Mouse (Mus musculus) erythroid progenitor cell, adult 5-6 weeks (primary cell): ENCODE measurements around the gene Tarsl2. TPM values are rescaled to one million over a fixed set of nuclear protein-coding genes. Genes with fewer than 3 reads are reported as not detected.

ENCODE experiments used
- ATAC-seq: replicated peaks from 2 replicates; pipeline ENCODE4 v1.8.0; 2016; ENCODE audit warnings: moderate number of reproducible peaks, mild to moderate bottlenecking, moderate TSS enrichment, inconsistent platforms; ENCODE audit not compliant: poor library complexity, low FRiP score, severe bottlenecking
- total RNA-seq, 2 experiments: library from RNA; stranded (forward) in 1 of 2; stranded (reverse) in 1 of 2; fragments of 150-400 nt in 1 of 2; fragments of 186-747, 209-891 nt in 1 of 2; gene quantifications; 2 replicates each; pipeline versions ENCODE4 v1.2.3 to v1.2.4; 2015 to 2017; ENCODE audit warnings: low replicate concordance in 2 of 2

The Tarsl2 gene
- total RNA-seq, 2 experiments from 2014 or later = 21.4 to 51.6 TPM

DNA sequence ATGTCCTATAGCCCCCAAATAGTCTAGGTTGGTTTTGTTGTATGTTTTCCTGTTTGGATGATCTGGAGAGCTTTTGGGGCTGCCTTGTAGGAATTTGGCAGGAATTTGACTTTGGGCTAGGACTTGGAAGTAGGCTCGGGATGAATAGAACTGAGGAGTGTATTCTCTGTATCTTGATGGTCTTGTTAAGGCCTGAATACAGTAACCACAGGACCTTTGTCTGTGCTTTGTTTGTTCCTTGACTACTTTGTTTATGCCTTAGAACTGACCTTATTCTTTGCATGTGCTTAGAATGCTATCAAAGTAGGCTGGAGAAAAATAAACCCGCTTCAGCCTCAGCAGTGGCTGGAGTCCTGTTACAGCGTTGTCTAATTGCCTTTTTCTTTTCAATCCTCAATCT lies 65.6 kb downstream of the Tarsl2 start:
- ATAC-seq = no peak

DNA sequence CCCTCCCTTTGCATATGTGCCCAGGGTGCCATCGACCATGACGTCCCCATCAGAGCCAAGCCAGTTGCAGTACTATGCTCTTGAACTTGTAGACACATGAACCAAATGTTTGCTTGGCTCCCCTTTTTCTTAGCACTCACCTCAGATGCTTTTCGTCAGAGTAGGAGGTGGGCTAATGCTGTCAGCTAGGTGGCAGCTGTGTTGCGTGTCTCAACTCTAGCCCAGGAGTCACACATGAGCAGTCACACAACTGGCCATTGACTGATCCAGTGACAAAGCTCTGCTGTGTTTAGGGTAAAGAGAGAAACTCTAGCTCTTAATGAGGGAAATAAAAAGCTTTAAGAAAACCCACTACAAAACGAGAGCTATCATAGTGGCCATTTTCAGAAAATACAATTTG lies 69.1 kb downstream of the Tarsl2 start:
- ATAC-seq = no peak

DNA sequence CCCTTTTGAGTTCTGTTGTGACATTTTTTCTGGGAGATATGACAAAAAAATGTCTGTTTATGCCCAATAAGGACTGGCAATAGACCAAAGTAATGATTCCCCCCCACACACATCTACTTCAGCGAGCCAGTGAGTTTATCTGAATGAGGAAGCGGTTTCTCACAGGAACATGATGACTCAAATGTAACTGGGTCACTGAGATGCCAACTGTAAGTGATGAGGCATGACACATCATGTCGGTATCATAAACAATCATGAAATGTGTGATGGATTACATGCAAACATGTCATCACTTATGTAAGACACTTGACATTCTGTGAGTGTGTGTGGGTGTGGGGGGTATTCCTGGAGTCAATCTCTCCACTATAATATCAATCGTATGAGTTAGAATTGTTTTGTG lies 69.6 kb downstream of the Tarsl2 start:
- no peak for ATAC-seq

DNA sequence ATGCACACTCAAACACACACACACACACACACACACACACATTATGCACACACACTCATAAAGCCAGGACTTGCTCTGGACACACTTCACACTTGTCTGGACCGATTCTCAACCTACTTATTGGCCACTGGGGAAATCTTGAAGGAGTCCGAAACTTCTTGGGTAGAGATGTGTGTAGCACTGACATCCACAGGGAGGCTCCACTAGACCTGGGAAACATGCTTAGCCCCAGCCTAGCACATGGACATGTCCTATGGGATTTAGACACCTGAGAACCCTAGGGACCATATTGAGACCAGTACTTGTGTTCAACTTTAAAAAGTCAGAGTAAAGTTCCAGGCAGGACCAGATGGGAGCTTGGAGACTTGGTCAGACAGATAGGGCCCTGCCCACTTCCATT lies 89.3 kb downstream of the Tarsl2 start:
- no peak for ATAC-seq

DNA sequence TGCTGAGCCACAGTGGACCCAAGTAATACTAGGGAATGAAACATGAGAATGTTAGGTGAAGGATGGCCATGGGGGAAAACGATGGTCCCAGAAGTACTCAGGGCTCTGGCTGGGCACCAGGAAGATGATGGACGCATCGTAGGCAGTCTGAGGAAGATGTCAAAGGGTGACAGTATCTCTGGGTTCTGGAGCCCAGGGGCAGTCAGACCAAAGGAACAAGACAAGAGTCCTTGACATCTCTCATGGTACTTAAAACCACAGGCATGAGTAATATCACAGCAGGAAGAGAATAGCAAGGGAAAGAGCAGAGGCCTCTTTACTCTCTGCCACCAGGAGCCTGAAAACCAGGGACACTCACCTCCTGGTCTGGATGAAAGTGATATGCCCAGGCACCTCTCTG lies 90.6 kb downstream of the Tarsl2 start:
- no peak for ATAC-seq

DNA sequence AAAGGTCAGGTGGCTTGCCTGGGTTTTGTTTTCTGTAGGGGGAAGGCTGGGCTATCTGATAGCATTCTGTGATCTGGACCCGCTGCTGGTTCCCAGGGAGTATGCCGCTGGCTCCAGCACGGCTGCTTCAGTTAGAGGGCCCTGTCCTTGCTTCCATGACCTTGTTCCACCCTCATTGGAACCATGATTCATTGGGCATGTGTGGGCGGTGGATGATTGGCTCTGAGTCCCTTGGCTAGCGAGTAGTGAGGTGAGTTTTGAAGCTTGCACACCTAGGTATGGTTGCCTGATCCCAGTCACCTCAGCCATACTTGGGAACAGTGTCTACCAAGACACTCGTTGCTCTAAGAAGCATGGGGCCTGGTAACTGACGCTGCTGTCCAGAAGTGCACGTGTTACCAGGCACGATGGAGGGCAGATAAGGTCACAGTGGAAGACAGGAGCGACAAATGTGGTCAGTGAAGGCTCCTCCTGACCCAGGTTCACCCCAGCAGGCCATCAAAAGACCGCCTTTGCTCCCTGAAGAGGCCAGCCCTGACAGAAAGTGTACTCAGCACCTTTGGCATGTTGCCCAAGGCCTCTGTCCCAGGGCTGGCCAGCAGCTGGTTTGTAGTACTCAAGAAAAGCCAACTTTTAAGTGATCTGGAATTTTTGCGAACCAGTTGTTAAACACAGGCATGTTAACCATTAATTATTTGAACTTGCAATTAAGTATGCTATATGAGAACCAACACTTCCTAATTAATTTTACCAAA lies 92.8 kb downstream of the Tarsl2 start:
- ATAC-seq = no peak

Other genes starting within 250 kb of the Tarsl2 start
- gene Tjp1, start 117.1 kb upstream of the Tarsl2 start, total RNA-seq (2015; ENCODE audit: low replicate concordance) = 5.4 and 5.8 TPM in 2 replicates
- 7.6 and 12.0 TPM in 2 replicates for gene Tjp1, start 117.1 kb upstream of the Tarsl2 start, total RNA-seq (2017; ENCODE audit: low replicate concordance)
- 9.2 and 10.8 TPM in 2 replicates for gene Tm2d3, start 46.3 kb downstream of the Tarsl2 start, total RNA-seq (2015; ENCODE audit: low replicate concordance)
- 10.3 and 17.1 TPM in 2 replicates for gene Tm2d3, start 46.3 kb downstream of the Tarsl2 start, total RNA-seq (2017; ENCODE audit: low replicate concordance)
- gene Pcsk6, start 216.8 kb downstream of the Tarsl2 start, total RNA-seq (2015; ENCODE audit: low replicate concordance) = not detected in 2 replicates
- gene Pcsk6, start 216.8 kb downstream of the Tarsl2 start, total RNA-seq (2017; ENCODE audit: low replicate concordance) = not detected in 2 replicates